Mouse (Mus musculus): Measurements from ENCODE around the gene Adap1. TPM values are rescaled to one million over a fixed set of nuclear protein-coding genes. Genes with fewer than 3 reads are reported as not detected.

Gene Adap1
- polyA plus RNA-seq, 1 experiment from 2014 or later = 2.5 TPM

GRCm38 (mm10) chr5:139333301-139334013 is 8.0 kb upstream of the Adap1 start:
- no peaks in the 10 kb centered on the region for H3K27me3 ChIP-seq
- no peak overlapping the region for H3K27ac ChIP-seq (replicated peaks)
- H3K9me3 ChIP-seq (replicated peaks) = no peaks in the 10 kb centered on the region
- H3K9ac ChIP-seq = no peak overlapping the region
- peaks cover 6% of the 10 kb centered on the region; the same call in 1 of the 2 replicates for H3K4me1 ChIP-seq
- WGBS = 65% methylated on average over 16 of the region's 16 CpGs
- no peak for ATAC-seq (ENCODE audit: insufficient number of reproducible peaks, low FRiP score, low TSS enrichment, low read depth)
- H3K4me2 ChIP-seq (replicated peaks) = no peak overlapping the region
- H3K36me3 ChIP-seq = peaks cover 33% of the 10 kb centered on the region
- no peak overlapping the region for H3K4me3 ChIP-seq (replicated peaks)

DNA sequence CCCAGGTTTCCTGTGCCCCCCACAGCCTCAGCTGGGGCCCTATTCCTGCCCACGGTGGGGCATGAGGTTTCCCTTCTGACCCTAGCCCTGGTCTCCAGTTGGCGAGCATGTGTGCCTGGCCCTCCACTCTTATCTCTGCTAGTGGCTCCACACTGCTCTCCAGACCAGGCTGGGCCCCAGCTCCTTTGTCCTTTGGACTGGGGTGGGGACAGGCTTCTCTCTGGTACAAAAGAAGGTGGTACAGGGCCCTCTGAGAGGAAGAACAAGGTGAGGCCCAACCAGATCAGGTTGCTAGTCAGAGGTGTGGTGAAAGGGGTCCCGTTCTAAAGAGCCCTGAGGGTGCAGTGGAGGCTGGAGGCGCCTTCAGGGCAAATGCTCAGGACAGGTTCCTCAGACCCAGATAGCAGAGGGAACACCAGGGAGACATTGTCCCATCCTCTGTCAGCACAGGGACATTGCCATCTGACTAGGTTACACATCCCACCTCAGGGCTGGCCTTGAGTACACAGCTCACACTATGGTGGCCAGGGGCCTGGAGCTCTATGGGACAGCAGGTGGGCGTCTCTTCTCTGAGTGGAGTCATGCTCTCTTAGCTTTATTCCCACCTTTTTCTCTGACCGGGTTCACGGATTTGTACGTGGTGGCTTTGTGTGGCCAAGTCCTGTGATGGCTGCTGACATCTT is 7.3 kb upstream of the Adap1 start:
- H3K27ac ChIP-seq (replicated peaks) = no peak overlapping the region
- peaks cover 6% of the 10 kb centered on the region; the same call in 1 of the 2 replicates for H3K4me1 ChIP-seq
- H3K27me3 ChIP-seq = no peaks in the 10 kb centered on the region
- no peak overlapping the region for H3K4me3 ChIP-seq (replicated peaks)
- 82% methylated on average over 8 of the region's 8 CpGs for WGBS
- no peaks in the 10 kb centered on the region for H3K9me3 ChIP-seq (replicated peaks)
- peaks cover 26% of the 10 kb centered on the region for H3K36me3 ChIP-seq
- no peak for ATAC-seq (ENCODE audit: insufficient number of reproducible peaks, low FRiP score, low TSS enrichment, low read depth)
- H3K4me2 ChIP-seq (replicated peaks) = no peak overlapping the region
- H3K9ac ChIP-seq = no peak overlapping the region

GRCm38 (mm10) chr5:139331742-139332141 is 6.3 kb upstream of the Adap1 start:
- H3K27me3 ChIP-seq = 0 out of 2 replicates have a peak, but pooled peaks cover 1% of the 10 kb centered on the region
- peaks cover 18% of the 10 kb centered on the region for H3K36me3 ChIP-seq
- H3K27ac ChIP-seq (replicated peaks) = no peak overlapping the region
- no peak overlapping the region for H3K4me2 ChIP-seq (replicated peaks)
- H3K4me3 ChIP-seq (replicated peaks) = no peak overlapping the region
- 16% methylated on average over 8 of the region's 8 CpGs for WGBS
- H3K4me1 ChIP-seq = peaks cover 6% of the 10 kb centered on the region; the same call in 1 of the 2 replicates
- ATAC-seq (ENCODE audit: insufficient number of reproducible peaks, low FRiP score, low TSS enrichment, low read depth) = 0 out of 2 replicates have a peak, but pooled peaks have one; percentile 27
- H3K9me3 ChIP-seq (replicated peaks) = no peaks in the 10 kb centered on the region
- no peak overlapping the region for H3K9ac ChIP-seq

- H3K27me3 ChIP-seq = peaks cover 11% of the 10 kb centered on the region
- H3K4me1 ChIP-seq = peaks cover 6% of the 10 kb centered on the region; the same call in 1 of the 2 replicates
- 53% methylated on average over 7 of the region's 7 CpGs for WGBS
Observed at GRCm38 (mm10) chr5:139330766-139331165, 5.3 kb upstream of the Adap1 start.

GRCm38 (mm10) chr5:139327634-139328020 is 2.2 kb upstream of the Adap1 start:
- Histone ChIP-seq H3K36me3 (no peaks in the 10 kb centered on the region), H3K27me3 (peaks cover 43% of the 10 kb centered on the region), H3K9ac (no peak overlapping the region), H3K4me3 (replicated peaks) (no peak overlapping the region), H3K27ac (replicated peaks) (no peak overlapping the region), H3K9me3 (replicated peaks) (no peaks in the 10 kb centered on the region), H3K4me1 (peaks cover 26% of the 10 kb centered on the region), H3K4me2 (replicated peaks) (no peak overlapping the region)
- ATAC-seq (ENCODE audit: insufficient number of reproducible peaks, low FRiP score, low TSS enrichment, low read depth) = no peak
- 65% methylated on average over 7 of the region's 7 CpGs for WGBS

More at GRCm38 (mm10) chr5:139330766-139331165, 5.3 kb upstream of the Adap1 start:
- H3K36me3 ChIP-seq = peaks cover 10% of the 10 kb centered on the region
- H3K9me3 ChIP-seq (replicated peaks) = no peaks in the 10 kb centered on the region
- H3K4me2 ChIP-seq (replicated peaks) = no peak overlapping the region
- no peak for ATAC-seq (ENCODE audit: insufficient number of reproducible peaks, low FRiP score, low TSS enrichment, low read depth)
- H3K27ac ChIP-seq (replicated peaks) = no peak overlapping the region
- H3K9ac ChIP-seq = no peak overlapping the region
- H3K4me3 ChIP-seq (replicated peaks) = no peak overlapping the region

DNA sequence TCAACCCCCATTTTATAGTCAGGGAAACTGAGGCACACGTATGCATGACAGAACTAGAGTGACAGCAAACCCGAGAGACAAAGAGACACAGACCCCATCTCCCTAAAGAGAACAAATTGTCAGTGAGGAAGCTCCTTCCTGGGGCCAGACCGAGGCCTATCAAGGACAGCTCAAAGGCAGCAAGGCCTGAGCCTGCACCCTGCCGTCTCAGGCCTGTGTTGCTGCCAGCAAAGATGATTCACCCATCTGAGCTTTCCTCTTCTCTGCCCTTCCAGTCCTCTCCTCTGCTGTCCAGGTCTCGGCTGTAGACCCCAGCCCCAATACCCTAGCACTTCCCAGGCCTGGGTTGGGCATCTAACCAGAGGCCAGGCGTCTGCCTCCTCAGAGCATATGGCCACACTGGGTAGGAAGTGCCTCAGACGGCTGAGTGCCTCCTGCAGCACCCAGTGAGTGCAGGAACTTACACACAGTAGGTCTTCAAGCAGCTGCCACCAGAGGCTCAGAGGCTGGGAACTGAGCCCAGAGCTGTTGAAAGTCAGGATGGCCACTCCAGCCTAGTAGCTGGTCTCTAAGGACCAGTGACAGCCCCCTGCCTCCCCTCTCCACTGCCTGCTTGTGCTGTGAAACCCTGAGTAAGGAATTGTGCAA is 1.7 kb upstream of the Adap1 start:
- H3K27ac ChIP-seq (replicated peaks) = no peak overlapping the region
- no peaks in the 10 kb centered on the region for H3K9me3 ChIP-seq (replicated peaks)
- WGBS = 67% methylated on average over 7 of the region's 7 CpGs
- peaks cover 26% of the 10 kb centered on the region for H3K4me1 ChIP-seq
- no peak overlapping the region for H3K4me2 ChIP-seq (replicated peaks)
- peaks cover 45% of the 10 kb centered on the region for H3K27me3 ChIP-seq
- H3K36me3 ChIP-seq = no peaks in the 10 kb centered on the region
- no peak overlapping the region for H3K4me3 ChIP-seq (replicated peaks)
- H3K9ac ChIP-seq = no peak overlapping the region
- no peak for ATAC-seq (ENCODE audit: insufficient number of reproducible peaks, low FRiP score, low TSS enrichment, low read depth)

GRCm38 (mm10) chr5:139326111-139326696 is 782 bp upstream of the Adap1 start:
- no peak for ATAC-seq (ENCODE audit: insufficient number of reproducible peaks, low FRiP score, low TSS enrichment, low read depth)
- WGBS = 64% methylated on average over 13 of the region's 13 CpGs
- no peaks in the 10 kb centered on the region for H3K36me3 ChIP-seq
- peaks cover 21% of the 10 kb centered on the region; the same call in 1 of the 2 replicates for H3K4me1 ChIP-seq
- no peak overlapping the region for H3K9ac ChIP-seq
- no peak overlapping the region for H3K4me2 ChIP-seq (replicated peaks)
- H3K27me3 ChIP-seq = peaks cover 45% of the 10 kb centered on the region
- H3K9me3 ChIP-seq (replicated peaks) = no peaks in the 10 kb centered on the region
- H3K27ac ChIP-seq (replicated peaks) = no peak overlapping the region
- no peak overlapping the region for H3K4me3 ChIP-seq (replicated peaks)

DNA sequence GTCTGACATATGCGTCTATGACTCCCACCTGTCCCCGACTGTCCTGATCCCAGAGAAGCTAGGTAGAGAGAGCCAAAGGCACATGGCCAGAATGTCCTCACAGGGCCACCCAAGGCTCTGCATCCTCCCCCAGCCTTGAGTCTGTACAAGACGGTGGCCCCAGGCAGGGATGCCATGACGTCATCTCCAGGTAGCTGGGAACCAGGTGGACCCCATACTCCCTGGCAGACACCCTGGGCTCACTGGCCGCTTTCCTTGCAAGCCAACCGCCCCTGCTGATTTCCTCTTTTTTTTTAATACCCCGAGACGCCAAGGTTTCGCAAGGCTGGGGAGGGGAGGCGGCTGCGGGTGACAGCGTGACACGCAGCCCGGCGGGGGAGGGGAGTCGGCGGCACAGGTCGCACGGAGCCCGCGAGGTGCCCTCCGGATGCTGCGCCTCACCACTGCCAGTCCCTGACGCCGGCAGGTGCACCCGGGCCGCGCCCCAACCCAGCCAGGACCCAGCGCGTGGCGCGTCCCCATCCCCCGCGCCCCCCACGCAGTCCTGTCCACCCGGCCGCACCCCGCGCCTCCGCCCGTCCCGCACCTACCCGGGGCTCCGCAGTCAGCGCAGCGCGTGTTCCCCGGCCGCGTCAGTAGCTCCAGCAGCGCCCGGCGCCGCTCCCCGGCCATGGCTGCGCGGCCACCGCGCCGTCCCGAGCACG is 579 bp downstream of the Adap1 start:
- ATAC-seq (ENCODE audit: insufficient number of reproducible peaks, low FRiP score, low TSS enrichment, low read depth) = 0 out of 2 replicates have a peak, but pooled peaks have one; percentile 16
- Histone ChIP-seq H3K9me3 (replicated peaks) (no peaks in the 10 kb centered on the region), H3K9ac (peak overlapping the region; percentile 44), H3K4me3 (replicated peaks) (peak overlapping the region; percentile 59), H3K36me3 (no peaks in the 10 kb centered on the region), H3K27ac (replicated peaks) (no peak overlapping the region), H3K4me1 (peaks cover 21% of the 10 kb centered on the region; the same call in 1 of the 2 replicates), H3K4me2 (replicated peaks) (peak overlapping the region; percentile 99), H3K27me3 (peaks cover 45% of the 10 kb centered on the region)
- WGBS = 2% methylated on average over 43 of the region's 62 CpGs

DNA sequence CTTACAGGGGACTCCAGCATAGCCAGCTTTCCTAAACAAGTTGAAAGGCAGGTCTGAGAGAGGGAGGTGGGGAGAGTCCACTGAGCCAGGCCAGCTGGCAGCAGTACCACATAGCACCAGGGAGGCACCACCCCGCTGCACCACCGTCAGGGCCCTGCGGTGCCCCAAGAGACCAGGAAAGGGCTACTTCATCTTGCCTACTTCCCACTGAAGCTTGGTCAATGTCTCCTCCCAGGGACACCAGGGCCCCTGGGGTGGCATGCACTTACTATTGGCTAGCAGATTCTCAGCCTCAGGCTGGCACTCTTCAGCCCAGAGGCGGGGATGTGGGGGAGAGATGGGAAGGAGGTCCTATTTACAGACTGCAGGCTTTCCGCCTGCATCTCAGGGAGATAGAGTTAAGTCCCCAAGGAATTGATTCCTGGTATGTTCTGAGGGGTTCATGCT is 1.4 kb downstream of the Adap1 start:
- WGBS = 56% methylated on average over 5 of the region's 5 CpGs
- H3K4me2 ChIP-seq (replicated peaks) = peak overlapping the region; percentile 99; the same call in 1 of the 2 replicates
- peaks cover 21% of the 10 kb centered on the region; the same call in 1 of the 2 replicates for H3K4me1 ChIP-seq
- H3K4me3 ChIP-seq (replicated peaks) = 0 out of 2 replicates have a peak overlapping the region, but pooled peaks have one; percentile 6
- H3K36me3 ChIP-seq = no peaks in the 10 kb centered on the region
- ATAC-seq (ENCODE audit: insufficient number of reproducible peaks, low FRiP score, low TSS enrichment, low read depth) = no peak
- H3K9ac ChIP-seq = no peak overlapping the region
- no peaks in the 10 kb centered on the region for H3K9me3 ChIP-seq (replicated peaks)
- no peak overlapping the region for H3K27ac ChIP-seq (replicated peaks)
- H3K27me3 ChIP-seq = peaks cover 45% of the 10 kb centered on the region

GRCm38 (mm10) chr5:139323260-139323924 is 2.0 kb downstream of the Adap1 start:
- Histone ChIP-seq H3K4me2 (replicated peaks) (no peak overlapping the region), H3K9ac (no peak overlapping the region), H3K27ac (replicated peaks) (no peak overlapping the region), H3K4me3 (replicated peaks) (no peak overlapping the region), H3K4me1 (peaks cover 21% of the 10 kb centered on the region; the same call in 1 of the 2 replicates), H3K27me3 (peaks cover 45% of the 10 kb centered on the region), H3K36me3 (no peaks in the 10 kb centered on the region), H3K9me3 (replicated peaks) (no peaks in the 10 kb centered on the region)
- WGBS = 65% methylated on average over 9 of the region's 9 CpGs
- ATAC-seq (ENCODE audit: insufficient number of reproducible peaks, low FRiP score, low TSS enrichment, low read depth) = no peak
